Mouse (Mus musculus) forebrain, embryonic 10.5 days (tissue): ENCODE measurements around the gene Kif5a. TPM values are rescaled to one million over a fixed set of nuclear protein-coding genes. Genes with fewer than 3 reads are reported as not detected.
"Not testable (repeated sequence)": the region's sequence is repeated elsewhere in the genome, so short reads cannot be mapped to it uniquely, and the experiment has no call there.

ENCODE experiments used
- DNase-seq: peaks from one replicate; pipeline ENCODE4 v3.0.0-alpha.2; 2017; ENCODE audit warnings: low spot score; ENCODE audit errors: extremely low spot score
- H3K27ac ChIP-seq: fragments of 300-500 bp; sonication (generic); 2 replicates; pipeline ENCODE4 v1.5.1; 2016; ENCODE audit warnings: mild to moderate bottlenecking
- H3K27me3 ChIP-seq: fragments of 300-500 bp; sonication (generic); 2 replicates; pipeline ENCODE4 v1.6.1; 2016; ENCODE audit warnings: mild to moderate bottlenecking; ENCODE audit not compliant: poor library complexity, severe bottlenecking
- H3K36me3 ChIP-seq: fragments of 300-500 bp; sonication (generic); replicated peaks from 2 replicates; pipeline ENCODE4 v1.6.1; 2016; ENCODE audit warnings: mild to moderate bottlenecking, moderate library complexity
- H3K4me1 ChIP-seq: fragments of 300-500 bp; sonication (generic); 2 replicates; pipeline ENCODE4 v1.6.1; 2016
- H3K4me3 ChIP-seq: fragments of 300-500 bp; sonication (generic); 2 replicates; pipeline ENCODE4 v1.5.1; 2016; ENCODE audit warnings: mild to moderate bottlenecking, moderate library complexity
- H3K9me3 ChIP-seq: fragments of 300-500 bp; sonication (generic); 2 replicates; pipeline ENCODE4 v1.6.1; 2016; ENCODE audit warnings: mild to moderate bottlenecking, moderate library complexity
- WGBS: fragments of 180-500 bp; shearing (Covaris S2); methylation state at CpG from one replicate; pipeline ENCODE4 v1.1.7; 2016; 5-methylcytosine and 5-hydroxymethylcytosine counted together
- polyA plus RNA-seq: library from polyadenylated mRNA; unstranded; fragments of >200 nt; fragmentation: Nextera tagmentation; extraction: Ambion mirVana; gene quantifications from 2 replicates; pipeline ENCODE4 v1.2.1, GENCODE M21; 2016

Kif5a gene
- polyA plus RNA-seq = 6.6 and 7.9 TPM in 2 replicates

- Histone ChIP-seq H3K36me3 (no peaks in the 10 kb centered on the region), H3K9me3 (no peaks in the 10 kb centered on the region), H3K4me3 (peak within 1 kb of the TSS; percentile 61), H3K4me1 (peaks cover 37% of the 10 kb centered on the region), H3K27ac (peak within 1 kb of the TSS; percentile 79), H3K27me3 (peaks cover 47% of the 10 kb centered on the region)
- 1% methylated on average over 53 of the region's 53 CpGs for WGBS
- peak; percentile 51 for DNase-seq
Measured at GRCm38 (mm10) chr10:127262548-127263398, at the start of gene Kif5a. Kif5a (minus strand) TSS chr10:127263348.

GRCm38 (mm10) chr10:127312858-127313257 is 49.7 kb upstream of the Kif5a start:
- no peaks in the 10 kb centered on the region for H3K9me3 ChIP-seq
- H3K4me3 ChIP-seq = no peak overlapping the region
- H3K27me3 ChIP-seq = no peaks in the 10 kb centered on the region
- H3K27ac ChIP-seq = no peak overlapping the region
- 81% methylated on average over 4 of the region's 4 CpGs for WGBS
- H3K36me3 ChIP-seq = peaks cover 25% of the 10 kb centered on the region
- no peak for DNase-seq
- peaks cover 13% of the 10 kb centered on the region for H3K4me1 ChIP-seq

DNA sequence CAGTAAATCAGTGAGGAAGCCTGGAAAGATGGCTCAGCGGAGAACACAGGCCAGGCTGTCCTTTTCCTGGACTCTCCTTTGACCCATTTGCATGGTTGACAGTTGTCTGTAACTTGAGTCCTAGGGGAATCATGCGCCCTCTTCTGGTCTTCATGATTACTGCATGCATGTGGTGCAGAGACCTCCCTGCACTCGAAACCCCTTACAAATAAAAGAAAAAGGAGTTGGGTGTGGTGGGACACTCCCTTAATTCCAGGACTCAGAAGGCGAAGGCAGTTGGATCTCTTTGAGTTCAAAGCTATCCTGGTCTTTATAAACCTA is 49.2 kb upstream of the Kif5a start:
- Histone ChIP-seq H3K9me3 (no peaks in the 10 kb centered on the region), H3K36me3 (peaks cover 30% of the 10 kb centered on the region), H3K27ac (peak overlapping the region; percentile 94), H3K4me1 (peaks cover 13% of the 10 kb centered on the region), H3K27me3 (no peaks in the 10 kb centered on the region), H3K4me3 (peak overlapping the region; percentile 84)
- peak; percentile 85 for DNase-seq
- WGBS = 1% methylated on average over 4 of the region's 4 CpGs

DNA sequence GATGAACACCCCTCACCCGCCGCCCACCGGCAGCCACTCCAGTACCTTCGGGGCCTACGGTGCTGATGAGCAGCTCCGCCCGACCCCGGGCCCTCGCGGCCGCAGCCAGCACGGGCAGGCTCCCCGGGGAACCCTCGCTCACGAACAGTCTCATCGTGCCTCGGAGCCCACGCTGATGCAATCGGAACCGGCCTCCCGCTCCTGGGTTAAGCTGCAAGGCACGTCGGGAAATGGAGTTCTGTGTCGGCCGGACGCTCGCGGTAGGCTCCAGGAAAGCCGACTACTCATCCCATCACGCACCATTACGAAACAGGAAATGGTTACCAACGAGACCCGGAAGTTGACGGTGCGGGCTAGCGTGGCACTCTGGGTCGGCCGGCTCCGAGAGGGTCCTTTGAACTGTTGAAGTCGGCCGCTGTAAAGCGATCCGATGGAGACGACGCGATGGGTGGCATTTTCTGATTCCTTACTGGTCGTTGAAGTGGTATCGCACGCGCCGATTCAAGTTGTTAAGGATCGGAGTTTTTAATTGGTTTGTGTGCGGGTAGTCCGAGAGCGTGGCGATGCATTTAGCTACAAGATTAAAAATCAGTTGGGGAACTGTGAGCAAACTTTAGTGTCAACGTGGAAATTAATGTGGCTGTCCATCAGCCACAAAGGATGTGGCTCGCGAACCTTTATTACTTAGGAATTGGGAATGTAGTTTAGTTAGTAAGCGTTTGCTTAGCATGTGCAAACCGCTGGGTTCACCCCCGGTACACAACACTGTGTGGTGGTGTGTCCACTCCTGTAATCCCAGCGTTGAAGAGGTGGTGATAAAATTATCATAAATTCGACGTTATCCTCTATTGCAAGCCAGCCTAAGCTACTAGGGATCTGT is 48.6 kb upstream of the Kif5a start, which contains the start of gene Mars:
Mars (minus strand) TSS at position 311 of the 880 bp plus-strand sequence.
- Histone ChIP-seq H3K27me3 (no peaks in the 10 kb centered on the region), H3K4me3 (peak within 1 kb of the TSS; percentile 84), H3K4me1 (peaks cover 13% of the 10 kb centered on the region), H3K27ac (peak within 1 kb of the TSS; percentile 94), H3K9me3 (no peaks in the 10 kb centered on the region), H3K36me3 (peaks cover 36% of the 10 kb centered on the region)
- under 1% methylated on average over 65 of the region's 65 CpGs for WGBS
- DNase-seq = peak; percentile 95

DNA sequence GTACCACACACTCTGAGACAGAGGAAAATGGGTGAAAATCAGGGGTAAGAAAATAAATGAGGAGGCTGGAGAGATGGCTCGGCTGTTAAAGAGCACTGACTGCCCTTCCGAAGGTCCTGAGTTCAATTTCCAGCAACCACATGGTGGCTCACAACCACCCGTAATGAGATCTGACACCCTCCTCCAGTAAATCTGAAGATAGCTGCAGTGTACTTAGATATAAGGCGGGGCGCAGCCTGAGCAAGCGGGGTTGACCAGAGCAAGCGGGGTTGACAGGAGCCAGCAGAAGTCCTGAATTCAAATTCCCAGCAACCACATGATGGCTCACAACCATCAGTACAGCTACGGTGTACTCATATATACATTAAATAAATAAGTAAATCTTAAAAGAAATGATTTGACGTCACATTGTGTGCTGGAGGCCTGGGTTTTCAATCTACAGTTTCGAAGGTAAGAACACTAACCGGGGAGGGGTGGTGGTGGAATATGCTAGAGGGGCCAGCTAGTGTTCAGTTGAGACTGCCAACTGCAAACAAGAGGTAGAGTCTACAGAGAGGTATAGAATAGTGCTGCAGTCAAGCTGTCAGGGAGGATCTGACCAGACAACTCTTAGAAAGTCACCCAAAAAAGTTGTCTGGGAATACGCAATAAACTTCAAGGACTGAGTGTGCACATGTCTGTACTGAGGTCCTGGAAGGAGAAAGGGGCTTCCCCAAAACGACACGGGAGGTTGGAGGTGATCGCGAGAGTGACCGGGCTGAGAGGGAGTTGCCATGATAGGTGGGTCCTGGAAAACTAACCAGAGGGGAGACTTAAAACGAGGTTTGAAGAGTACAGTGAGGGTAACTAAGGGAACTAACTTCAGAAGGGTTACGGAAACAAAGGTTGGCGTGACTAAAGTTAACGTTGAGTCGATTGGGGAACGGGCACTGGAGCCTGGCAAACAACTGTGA is 47.7 kb upstream of the Kif5a start:
- Histone ChIP-seq H3K27me3 (no peaks in the 10 kb centered on the region), H3K9me3 (no peaks in the 10 kb centered on the region), H3K4me1 (peaks cover 13% of the 10 kb centered on the region), H3K36me3 (peaks cover 45% of the 10 kb centered on the region), H3K4me3 (peak overlapping the region; percentile 84), H3K27ac (peak overlapping the region; percentile 94)
- WGBS = 40% methylated on average over 23 of the region's 23 CpGs
- no peak for DNase-seq

DNA sequence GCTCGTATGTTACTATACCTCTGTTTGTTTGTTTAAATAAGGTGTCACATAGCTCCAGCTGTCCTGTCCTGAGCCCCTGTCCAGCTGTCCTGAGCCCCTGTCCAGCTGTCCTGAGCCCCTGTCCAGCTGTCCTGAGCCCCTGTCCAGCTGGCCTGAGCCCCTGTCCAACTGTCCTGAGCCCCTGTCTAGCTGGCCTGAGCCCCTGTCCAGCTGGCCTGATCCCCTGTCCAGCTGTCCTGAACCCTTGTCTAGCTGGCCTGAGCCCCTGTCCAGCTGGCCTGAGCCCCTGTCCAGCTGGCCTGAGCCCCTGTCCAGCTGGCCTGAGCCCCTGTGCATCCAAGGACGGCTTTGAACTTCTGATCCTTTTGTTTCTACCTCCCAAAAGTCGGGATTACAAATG is 46.0 kb upstream of the Kif5a start:
- peaks cover 62% of the 10 kb centered on the region for H3K36me3 ChIP-seq
- not testable (repeated sequence) for H3K9me3 ChIP-seq
- 90% methylated on average over 3 of the region's 3 CpGs for WGBS

DNA sequence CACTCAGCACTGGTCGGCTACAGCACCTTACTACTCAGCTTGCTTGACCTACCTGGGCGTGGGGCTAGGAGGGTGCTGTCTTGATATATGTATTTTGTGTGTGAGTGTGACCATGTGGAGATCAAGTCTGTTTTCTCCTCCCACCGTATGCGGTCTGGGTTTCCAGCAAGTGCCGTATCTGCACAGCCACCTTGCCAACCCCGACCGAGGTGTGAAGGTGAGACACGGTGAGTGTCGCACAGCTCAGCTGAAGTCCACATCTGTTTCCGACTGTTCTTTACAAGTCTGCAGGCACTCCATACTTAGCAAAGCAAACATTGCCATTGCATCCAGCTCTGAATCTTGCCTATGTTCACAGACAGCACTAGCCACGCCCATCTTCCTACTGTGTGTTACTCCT is 40.0 kb upstream of the Kif5a start:
- Histone ChIP-seq H3K27me3 (no peaks in the 10 kb centered on the region), H3K9me3 (no peaks in the 10 kb centered on the region), H3K36me3 (peaks cover 100% of the 10 kb centered on the region), H3K27ac (no peak overlapping the region), H3K4me1 (no peaks in the 10 kb centered on the region), H3K4me3 (no peak overlapping the region)
- WGBS = 92% methylated on average over 11 of the region's 11 CpGs
- no peak for DNase-seq

More for the DNA sequence above, 46.0 kb upstream of the Kif5a start:
- peaks cover 13% of the 10 kb centered on the region for H3K4me1 ChIP-seq
- not testable (repeated sequence) for H3K27me3 ChIP-seq, H3K27ac ChIP-seq, DNase-seq, H3K4me3 ChIP-seq

DNA sequence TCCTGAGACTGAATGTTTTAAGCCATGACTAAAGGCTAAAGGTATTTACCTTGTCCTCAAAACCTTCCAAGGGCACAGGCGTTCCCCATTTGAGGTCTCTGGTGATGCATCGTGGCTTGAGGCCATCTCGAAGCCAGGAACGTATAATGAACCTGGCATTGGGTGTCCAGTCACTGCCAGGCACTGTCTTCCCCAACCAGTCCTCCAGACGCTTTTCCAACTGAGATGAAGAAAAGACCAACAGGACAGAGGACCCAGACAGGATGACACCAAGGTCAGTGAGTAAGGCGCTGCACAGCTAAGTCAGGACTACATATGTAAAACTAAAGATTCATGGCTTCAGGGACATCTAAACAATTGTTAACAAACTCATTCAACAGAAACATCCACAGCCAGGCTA is 37.2 kb upstream of the Kif5a start:
- no peak overlapping the region for H3K27ac ChIP-seq
- H3K9me3 ChIP-seq = no peaks in the 10 kb centered on the region
- H3K4me3 ChIP-seq = no peak overlapping the region
- no peaks in the 10 kb centered on the region for H3K27me3 ChIP-seq
- WGBS = 92% methylated on average over 6 of the region's 6 CpGs
- H3K4me1 ChIP-seq = no peaks in the 10 kb centered on the region
- peaks cover 100% of the 10 kb centered on the region for H3K36me3 ChIP-seq
- no peak for DNase-seq

DNA sequence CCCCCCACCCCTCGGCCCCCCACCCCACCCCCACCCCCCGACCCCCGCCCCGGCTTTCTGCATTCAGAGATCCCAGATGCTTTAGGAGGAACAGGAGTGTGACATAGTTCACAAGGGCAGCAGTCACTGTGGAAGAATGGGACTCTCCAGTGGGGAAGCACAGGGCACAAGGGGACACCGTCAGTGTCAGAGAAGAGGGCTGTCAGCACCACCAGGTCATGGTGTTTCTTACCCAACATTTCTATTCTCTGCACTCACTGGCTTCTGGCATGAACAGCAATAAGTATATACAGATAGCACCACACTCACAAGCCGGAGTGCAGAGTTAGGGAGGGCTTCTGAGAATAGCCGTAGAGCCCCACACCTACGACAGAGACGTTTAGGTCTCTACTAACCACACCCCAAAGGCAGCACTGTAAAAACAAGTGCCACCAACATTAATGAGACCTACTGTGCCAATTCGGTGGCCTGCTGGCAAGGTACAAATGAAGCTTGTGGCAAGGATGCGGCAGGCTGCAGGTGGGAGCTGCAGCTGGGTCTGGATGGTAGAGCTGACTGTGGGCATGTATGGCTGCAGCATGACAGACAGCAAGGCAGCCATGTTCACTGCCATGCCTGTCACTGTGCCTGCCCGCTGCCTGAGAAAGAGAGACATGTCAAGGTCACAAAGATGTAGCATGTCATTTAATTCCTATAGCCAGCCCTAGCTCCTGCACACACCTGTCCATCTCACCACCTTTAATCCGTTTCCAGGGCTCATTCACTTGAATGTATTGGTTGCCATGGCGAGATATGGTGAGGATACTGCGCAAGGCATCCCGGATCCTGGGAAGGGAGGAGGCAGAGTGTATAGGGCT is 34.1 kb upstream of the Kif5a start:
- H3K27ac ChIP-seq = no peak overlapping the region
- H3K27me3 ChIP-seq = no peaks in the 10 kb centered on the region
- H3K4me3 ChIP-seq = no peak overlapping the region
- peaks cover 4% of the 10 kb centered on the region for H3K4me1 ChIP-seq
- no peaks in the 10 kb centered on the region for H3K9me3 ChIP-seq
- no peak for DNase-seq
- WGBS = 92% methylated on average over 16 of the region's 16 CpGs
- H3K36me3 ChIP-seq = peaks cover 99% of the 10 kb centered on the region

DNA sequence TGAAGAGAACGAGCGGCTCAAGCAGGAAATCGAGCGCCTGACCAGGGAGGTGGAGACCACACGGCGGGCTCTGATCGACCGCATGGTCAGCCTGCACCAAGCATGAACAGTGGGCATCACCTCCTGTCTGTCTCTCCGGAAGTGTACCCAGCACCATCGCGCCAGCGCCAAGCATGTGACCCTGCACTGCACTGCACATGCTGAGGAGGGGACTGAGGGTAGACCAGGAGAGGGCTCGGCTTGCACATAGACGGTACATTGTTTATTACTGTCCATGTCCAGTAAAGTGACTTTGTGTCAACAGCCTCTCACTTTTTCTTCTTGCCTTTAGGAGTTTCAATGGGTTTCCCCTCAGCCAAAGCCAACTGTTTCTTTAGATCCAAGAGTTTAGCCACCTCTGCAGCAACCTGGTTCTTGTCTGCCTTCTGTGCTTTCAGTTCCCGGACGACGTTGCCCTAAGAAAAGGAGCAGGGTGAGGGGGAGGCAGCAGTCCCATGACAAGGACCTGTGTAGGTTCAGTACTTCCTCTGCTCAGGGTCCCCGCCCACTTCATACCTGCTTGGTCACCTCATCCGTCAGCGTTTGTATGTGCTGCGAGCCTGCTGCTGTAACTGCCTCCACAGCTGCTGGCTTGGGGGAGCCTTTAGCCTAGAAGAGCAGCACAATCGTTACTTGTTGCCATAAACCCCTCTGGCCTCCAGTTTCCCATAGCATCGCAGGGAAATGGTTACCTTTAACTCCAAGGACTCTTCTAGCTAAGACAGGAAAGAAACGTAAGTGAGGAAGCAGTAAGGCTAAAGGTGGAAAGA is 33.0 kb upstream of the Kif5a start:
- no peak overlapping the region for H3K27ac ChIP-seq
- no peaks in the 10 kb centered on the region for H3K9me3 ChIP-seq
- WGBS = 95% methylated on average over 24 of the region's 24 CpGs

More for the DNA sequence above, 33.0 kb upstream of the Kif5a start:
- no peak for DNase-seq
- peaks cover 92% of the 10 kb centered on the region for H3K36me3 ChIP-seq
- H3K4me3 ChIP-seq = no peak overlapping the region
- no peaks in the 10 kb centered on the region for H3K27me3 ChIP-seq
- peaks cover 15% of the 10 kb centered on the region for H3K4me1 ChIP-seq
